Mouse (Mus musculus): ENCODE results near the gene Pigq.

GRCm38 (mm10) chr17:25883268-25883667 lies 61.5 kb downstream of the Pigq start:
- TF ChIP-seq GATA1 (IDR thresholded peaks at IDR 0.05; ENCODE audit: borderline replicate concordance, low read length), result no peak
- TF ChIP-seq FLI1 (IDR thresholded peaks at IDR 0.05; ENCODE audit: low read length), result no peak

Data from megakaryocyte, embryonic 14.5 days (primary cell).